Mouse (Mus musculus): ENCODE results near the gene Rab11fip5. TPM values are rescaled to one million over a fixed set of nuclear protein-coding genes. Genes with fewer than 3 reads are reported as not detected.
A peak's percentile ranks its signal among the peaks of the same experiment; 100 is the strongest.

Gene Rab11fip5
- polyA plus RNA-seq, 1 experiment from 2014 or later, result 15.7 TPM

DNA sequence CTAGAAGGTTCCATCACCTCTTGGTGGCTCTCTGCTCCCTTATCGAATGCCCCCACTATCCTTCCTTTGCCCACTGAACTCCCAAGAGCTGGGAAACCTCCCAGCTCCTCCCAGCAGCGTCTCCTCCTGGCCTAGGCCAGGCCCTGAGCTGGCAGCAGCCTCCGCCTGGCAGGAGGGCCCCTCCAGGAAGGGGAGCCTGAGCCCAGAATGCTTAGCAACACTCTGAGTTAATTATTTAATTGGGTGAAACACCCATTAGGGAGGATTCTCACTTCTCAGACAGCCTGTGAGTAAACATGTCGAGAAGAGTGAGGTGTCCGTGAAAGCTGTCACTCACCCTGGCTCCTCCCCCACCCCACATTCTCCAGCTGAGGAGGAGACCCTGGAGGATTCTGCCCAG is 25.3 kb upstream of the Rab11fip5 start:
- Histone ChIP-seq H3K27ac (replicated peaks; ENCODE audit: low read depth, low read length) (no peak overlapping the region), H3K9me3 (ENCODE audit: control insufficient read depth, low read length) (no peaks in the 10 kb centered on the region), H3K27me3 (replicated peaks; ENCODE audit: control insufficient read depth, insufficient read depth, low read length) (no peaks in the 10 kb centered on the region), H3K4me2 (ENCODE audit: low read depth, low read length) (no peak overlapping the region), H3K9ac (ENCODE audit: low read depth, low read length) (no peak overlapping the region), H3K36me3 (ENCODE audit: control insufficient read depth, insufficient read depth, low read length) (no peaks in the 10 kb centered on the region), H3K4me1 (ENCODE audit: control insufficient read depth, insufficient read depth, low read length) (no peaks in the 10 kb centered on the region), H3K4me3 (ENCODE audit: low read depth, low read length) (no peak overlapping the region)
- DNase-seq (ENCODE audit: low spot score), result no peak
- 25% methylated on average over 5 of the region's 5 CpGs for WGBS
- ATAC-seq (ENCODE audit: low read depth), result no peak

DNA sequence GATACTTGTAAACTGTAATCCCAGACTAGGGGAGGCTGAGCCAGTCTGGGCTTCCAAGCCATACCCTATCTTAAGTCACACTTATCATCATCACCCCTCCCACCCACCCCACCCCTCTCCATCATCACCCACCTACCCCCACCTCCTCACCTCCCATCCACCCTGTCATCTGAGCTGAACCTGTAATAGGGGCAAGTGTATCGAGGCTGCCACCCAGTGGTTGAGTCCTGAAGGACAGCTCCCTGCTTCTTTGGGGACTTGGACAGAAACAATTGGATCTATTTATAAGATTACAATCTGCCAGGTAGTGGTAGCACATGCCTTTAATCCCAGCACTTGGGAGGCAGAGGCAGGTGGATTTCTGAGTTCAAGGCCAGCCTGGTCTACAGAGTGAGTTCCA is 22.7 kb upstream of the Rab11fip5 start:
- H3K9me3 ChIP-seq (ENCODE audit: control insufficient read depth, low read length), result no peaks in the 10 kb centered on the region
- no peaks in the 10 kb centered on the region for H3K27me3 ChIP-seq (replicated peaks; ENCODE audit: control insufficient read depth, insufficient read depth, low read length)
- H3K27ac ChIP-seq (replicated peaks; ENCODE audit: low read depth, low read length), result no peak overlapping the region
- H3K36me3 ChIP-seq (ENCODE audit: control insufficient read depth, insufficient read depth, low read length), result no peaks in the 10 kb centered on the region
- H3K4me2 ChIP-seq (ENCODE audit: low read depth, low read length), result no peak overlapping the region
- H3K4me1 ChIP-seq (ENCODE audit: control insufficient read depth, insufficient read depth, low read length), result no peaks in the 10 kb centered on the region
- H3K4me3 ChIP-seq (ENCODE audit: low read depth, low read length), result no peak overlapping the region
- no peak for DNase-seq (ENCODE audit: low spot score)
- ATAC-seq (ENCODE audit: low read depth), result no peak
- WGBS, result 22% methylated on average over 1 of the region's 1 CpGs
- no peak overlapping the region for H3K9ac ChIP-seq (ENCODE audit: low read depth, low read length)

DNA sequence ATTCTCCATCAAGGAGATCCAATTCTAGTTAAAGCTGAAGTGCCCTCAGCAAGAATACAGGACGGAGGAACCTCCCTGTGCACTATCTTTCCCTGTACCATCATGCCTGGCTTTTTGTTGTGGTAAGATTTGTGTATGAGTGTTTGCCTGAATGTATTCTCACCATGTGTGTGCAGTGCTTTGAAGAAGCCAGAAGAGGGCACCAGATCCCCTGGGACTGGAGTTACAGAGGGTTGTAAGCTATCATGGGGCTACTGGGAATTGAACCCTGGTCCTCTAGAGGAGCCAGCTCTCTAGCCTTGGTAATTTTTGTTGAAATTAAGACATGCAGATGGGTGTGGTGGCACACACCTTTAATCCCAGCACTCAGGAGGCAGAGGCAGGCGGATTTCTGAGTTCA is 20.9 kb upstream of the Rab11fip5 start:
- H3K27ac ChIP-seq (replicated peaks; ENCODE audit: low read depth, low read length), result no peak overlapping the region
- no peak for ATAC-seq (ENCODE audit: low read depth)
- WGBS, result 77% methylated on average over 2 of the region's 2 CpGs

DNA sequence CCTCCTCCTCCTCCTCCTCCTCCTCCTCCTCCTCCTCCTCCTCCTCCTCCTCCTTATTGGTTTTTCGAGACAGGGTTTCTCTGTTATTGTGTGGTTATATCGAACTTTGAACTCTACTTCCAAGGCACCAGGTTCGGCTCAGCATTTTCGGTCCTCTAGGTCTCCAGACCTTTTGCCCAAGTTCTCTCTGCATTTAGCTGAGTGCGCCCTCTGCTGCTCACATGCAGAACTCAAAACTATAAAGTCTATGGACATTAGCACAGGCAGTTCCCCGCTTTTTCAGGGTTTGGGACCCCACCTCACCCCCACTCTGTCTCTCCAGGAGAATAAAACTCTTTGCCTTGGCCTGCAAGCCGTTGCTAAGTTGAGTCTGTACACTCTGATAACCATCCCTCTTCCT is 17.4 kb upstream of the Rab11fip5 start:
- Histone ChIP-seq H3K36me3 (ENCODE audit: control insufficient read depth, insufficient read depth, low read length) (no peaks in the 10 kb centered on the region), H3K9me3 (ENCODE audit: control insufficient read depth, low read length) (no peaks in the 10 kb centered on the region), H3K27ac (replicated peaks; ENCODE audit: low read depth, low read length) (no peak overlapping the region), H3K4me2 (ENCODE audit: low read depth, low read length) (no peak overlapping the region), H3K27me3 (replicated peaks; ENCODE audit: control insufficient read depth, insufficient read depth, low read length) (no peaks in the 10 kb centered on the region; the same call in 1 of the 2 replicates), H3K4me1 (ENCODE audit: control insufficient read depth, insufficient read depth, low read length) (no peaks in the 10 kb centered on the region), H3K4me3 (ENCODE audit: low read depth, low read length) (no peak overlapping the region), H3K9ac (ENCODE audit: low read depth, low read length) (no peak overlapping the region)
- ATAC-seq (ENCODE audit: low read depth) (no peak), DNase-seq (ENCODE audit: low spot score) (peak; percentile 67)
- WGBS, result 28% methylated on average over 4 of the region's 7 CpGs

More for the DNA sequence above, 20.9 kb upstream of the Rab11fip5 start:
- Histone ChIP-seq H3K9me3 (ENCODE audit: control insufficient read depth, low read length) (no peaks in the 10 kb centered on the region), H3K4me1 (ENCODE audit: control insufficient read depth, insufficient read depth, low read length) (no peaks in the 10 kb centered on the region), H3K36me3 (ENCODE audit: control insufficient read depth, insufficient read depth, low read length) (no peaks in the 10 kb centered on the region), H3K9ac (ENCODE audit: low read depth, low read length) (no peak overlapping the region), H3K27me3 (replicated peaks; ENCODE audit: control insufficient read depth, insufficient read depth, low read length) (no peaks in the 10 kb centered on the region), H3K4me2 (ENCODE audit: low read depth, low read length) (no peak overlapping the region), H3K4me3 (ENCODE audit: low read depth, low read length) (no peak overlapping the region)
- DNase-seq (ENCODE audit: low spot score), result no peak

DNA sequence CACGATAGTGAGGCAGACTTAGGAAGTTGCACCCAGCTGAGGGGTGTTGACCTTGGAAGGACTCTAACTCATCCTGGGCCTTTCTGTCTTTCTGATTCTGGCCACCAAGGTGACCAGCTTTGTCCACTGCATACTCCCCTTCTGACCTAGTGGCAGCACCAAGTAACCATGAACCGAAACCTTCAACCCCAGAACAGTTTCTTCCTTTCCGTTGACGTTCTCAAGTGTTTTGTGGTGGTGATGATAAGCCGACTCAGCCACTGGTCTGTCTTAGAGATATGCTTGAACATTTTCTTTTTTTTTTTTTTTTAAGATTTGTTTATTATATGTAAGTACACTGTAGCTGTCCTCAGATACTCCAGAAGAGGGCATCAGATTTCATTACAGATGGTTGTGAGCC is 14.2 kb upstream of the Rab11fip5 start:
- H3K4me3 ChIP-seq (ENCODE audit: low read depth, low read length), result no peak overlapping the region
- no peak overlapping the region for H3K27ac ChIP-seq (replicated peaks; ENCODE audit: low read depth, low read length)
- H3K9ac ChIP-seq (ENCODE audit: low read depth, low read length), result no peak overlapping the region
- H3K4me1 ChIP-seq (ENCODE audit: control insufficient read depth, insufficient read depth, low read length), result no peaks in the 10 kb centered on the region
- H3K4me2 ChIP-seq (ENCODE audit: low read depth, low read length), result no peak overlapping the region
- H3K9me3 ChIP-seq (ENCODE audit: control insufficient read depth, low read length), result no peaks in the 10 kb centered on the region
- ATAC-seq (ENCODE audit: low read depth) (no peak), DNase-seq (ENCODE audit: low spot score) (no peak)
- H3K27me3 ChIP-seq (replicated peaks; ENCODE audit: control insufficient read depth, insufficient read depth, low read length), result no peaks in the 10 kb centered on the region; the same call in 1 of the 2 replicates
- 77% methylated on average over 5 of the region's 5 CpGs for WGBS
- H3K36me3 ChIP-seq (ENCODE audit: control insufficient read depth, insufficient read depth, low read length), result no peaks in the 10 kb centered on the region

DNA sequence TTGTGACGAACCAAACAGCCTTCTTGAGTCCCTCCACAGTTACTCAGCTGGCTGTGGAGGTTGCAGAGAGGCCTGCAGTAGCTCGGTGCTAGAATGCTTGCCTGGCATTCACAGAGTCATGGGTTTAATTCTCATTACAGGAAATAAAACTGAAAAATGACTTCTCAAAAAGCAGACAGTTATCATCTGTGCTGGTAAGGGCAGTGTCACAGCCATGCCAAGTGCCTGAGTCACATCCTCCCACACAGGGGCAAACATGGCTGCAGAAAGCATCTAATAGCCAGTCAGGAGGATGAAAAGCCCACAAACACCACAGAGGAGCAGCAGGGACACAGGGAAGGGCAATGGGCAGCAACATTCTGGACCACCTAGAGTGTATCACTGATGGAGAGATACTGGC is 8.4 kb upstream of the Rab11fip5 start:
- no peaks in the 10 kb centered on the region for H3K9me3 ChIP-seq (ENCODE audit: control insufficient read depth, low read length)
- H3K4me1 ChIP-seq (ENCODE audit: control insufficient read depth, insufficient read depth, low read length), result no peaks in the 10 kb centered on the region
- WGBS, result 82% methylated on average over 2 of the region's 2 CpGs
- ATAC-seq (ENCODE audit: low read depth) (no peak), DNase-seq (ENCODE audit: low spot score) (no peak)
- H3K36me3 ChIP-seq (ENCODE audit: control insufficient read depth, insufficient read depth, low read length), result no peaks in the 10 kb centered on the region
- no peak overlapping the region for H3K9ac ChIP-seq (ENCODE audit: low read depth, low read length)
- no peaks in the 10 kb centered on the region; the same call in 1 of the 2 replicates for H3K27me3 ChIP-seq (replicated peaks; ENCODE audit: control insufficient read depth, insufficient read depth, low read length)
- H3K4me2 ChIP-seq (ENCODE audit: low read depth, low read length), result no peak overlapping the region
- H3K4me3 ChIP-seq (ENCODE audit: low read depth, low read length), result no peak overlapping the region
- H3K27ac ChIP-seq (replicated peaks; ENCODE audit: low read depth, low read length), result no peak overlapping the region

DNA sequence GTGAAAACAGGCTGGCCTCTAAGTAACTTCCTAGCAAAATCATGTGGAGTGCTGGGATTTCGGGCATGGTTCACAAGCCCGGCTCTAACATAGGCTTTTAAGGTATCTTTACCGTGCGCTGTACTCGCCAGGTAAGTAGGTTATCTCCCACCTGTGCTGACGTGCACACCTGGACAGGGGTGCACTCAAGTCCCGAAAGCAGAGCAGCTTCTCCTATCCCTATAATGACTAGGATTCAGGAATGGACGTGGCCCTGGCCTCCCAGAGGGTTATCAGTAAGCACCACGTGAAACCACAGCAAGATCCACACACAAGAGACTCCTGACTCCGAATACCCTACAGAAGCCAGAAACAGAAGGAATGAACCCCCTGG is 7.2 kb upstream of the Rab11fip5 start:
- Histone ChIP-seq H3K27ac (replicated peaks; ENCODE audit: low read depth, low read length) (no peak overlapping the region), H3K36me3 (ENCODE audit: control insufficient read depth, insufficient read depth, low read length) (no peaks in the 10 kb centered on the region), H3K4me3 (ENCODE audit: low read depth, low read length) (no peak overlapping the region), H3K9me3 (ENCODE audit: control insufficient read depth, low read length) (no peaks in the 10 kb centered on the region), H3K9ac (ENCODE audit: low read depth, low read length) (no peak overlapping the region), H3K4me1 (ENCODE audit: control insufficient read depth, insufficient read depth, low read length) (no peaks in the 10 kb centered on the region), H3K4me2 (ENCODE audit: low read depth, low read length) (no peak overlapping the region), H3K27me3 (replicated peaks; ENCODE audit: control insufficient read depth, insufficient read depth, low read length) (no peaks in the 10 kb centered on the region; the same call in 1 of the 2 replicates)
- 82% methylated on average over 10 of the region's 10 CpGs for WGBS
- ATAC-seq (ENCODE audit: low read depth) (no peak), DNase-seq (ENCODE audit: low spot score) (no peak)

DNA sequence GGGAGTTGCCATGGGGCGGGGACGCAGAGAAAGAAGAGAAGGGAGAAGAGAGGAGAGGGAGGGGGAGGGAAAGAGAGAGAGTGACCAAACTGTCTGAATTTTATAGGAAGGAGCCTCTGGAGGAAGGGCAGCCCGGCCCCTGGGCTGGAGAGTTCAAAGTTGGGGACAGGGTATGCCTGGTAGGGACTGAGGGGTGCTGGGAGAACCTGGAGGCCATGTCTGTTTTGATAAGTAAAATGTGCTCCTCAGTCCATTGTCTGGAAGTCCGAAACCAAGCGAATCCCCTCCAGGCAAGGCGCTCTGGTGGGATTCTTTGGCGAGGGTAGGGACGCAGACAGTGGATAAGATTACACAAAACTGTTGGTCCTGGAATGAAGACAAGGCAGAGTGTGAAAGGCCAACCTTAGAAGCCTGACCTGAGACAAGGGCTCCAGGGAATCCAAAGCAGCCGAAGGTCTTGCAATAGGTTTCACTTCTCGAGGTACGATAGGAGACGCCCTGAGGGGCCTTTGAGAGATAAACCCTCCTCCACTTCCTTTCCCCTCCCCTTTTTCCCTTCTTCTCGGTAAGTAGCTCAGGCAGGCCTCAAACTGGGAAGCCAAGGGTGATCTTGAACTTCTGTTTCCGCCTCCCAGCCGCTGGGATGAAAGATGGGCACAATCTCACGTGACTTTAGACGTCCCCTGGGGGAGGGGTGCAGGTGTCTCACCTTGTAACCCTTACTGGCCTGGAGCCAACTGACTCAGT is 6.6 kb upstream of the Rab11fip5 start:
- Histone ChIP-seq H3K9ac (ENCODE audit: low read depth, low read length) (no peak overlapping the region; the same call in 1 of the 2 replicates), H3K36me3 (ENCODE audit: control insufficient read depth, insufficient read depth, low read length) (no peaks in the 10 kb centered on the region), H3K9me3 (ENCODE audit: control insufficient read depth, low read length) (no peaks in the 10 kb centered on the region), H3K27me3 (replicated peaks; ENCODE audit: control insufficient read depth, insufficient read depth, low read length) (no peaks in the 10 kb centered on the region), H3K4me2 (ENCODE audit: low read depth, low read length) (peak overlapping the region; percentile 44), H3K27ac (replicated peaks; ENCODE audit: low read depth, low read length) (no peak overlapping the region), H3K4me3 (ENCODE audit: low read depth, low read length) (no peak overlapping the region), H3K4me1 (ENCODE audit: control insufficient read depth, insufficient read depth, low read length) (no peaks in the 10 kb centered on the region)
- ATAC-seq (ENCODE audit: low read depth), result peak; percentile 41
- DNase-seq (ENCODE audit: low spot score), result no peak
- 17% methylated on average over 16 of the region's 17 CpGs for WGBS
